Mouse (Mus musculus): ENCODE measurements around the gene Adam15.

Gene Adam15

DNA sequence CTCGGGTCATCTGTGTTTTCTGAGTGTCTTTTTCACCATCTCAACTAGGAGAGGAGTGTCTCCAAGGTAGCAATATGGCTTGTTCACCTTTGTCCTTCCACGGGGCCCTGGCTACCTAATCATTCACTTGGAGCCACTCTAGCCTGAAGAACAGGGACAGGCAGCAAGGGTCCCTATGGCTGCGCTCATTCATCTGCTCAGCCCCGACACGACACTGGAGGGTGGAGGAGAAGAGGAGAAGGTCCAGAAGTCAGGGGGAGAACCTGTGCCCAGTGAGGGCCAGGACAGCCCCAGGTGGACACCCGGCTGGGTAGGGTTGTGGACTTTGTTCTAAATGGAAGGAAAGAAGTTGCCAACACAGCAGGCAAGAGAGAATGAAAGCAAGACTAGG is 5.7 kb upstream of the Adam15 start:
- ATAC-seq (ENCODE audit: insufficient number of reproducible peaks, low FRiP score, low TSS enrichment): no peak

- ATAC-seq (ENCODE audit: insufficient number of reproducible peaks, low FRiP score, low TSS enrichment): peak; percentile 34; the same call in 1 of the 2 replicates
Observed at GRCm38 (mm10) chr3:89354816-89355511, 5.2 kb upstream of the Adam15 start.

DNA sequence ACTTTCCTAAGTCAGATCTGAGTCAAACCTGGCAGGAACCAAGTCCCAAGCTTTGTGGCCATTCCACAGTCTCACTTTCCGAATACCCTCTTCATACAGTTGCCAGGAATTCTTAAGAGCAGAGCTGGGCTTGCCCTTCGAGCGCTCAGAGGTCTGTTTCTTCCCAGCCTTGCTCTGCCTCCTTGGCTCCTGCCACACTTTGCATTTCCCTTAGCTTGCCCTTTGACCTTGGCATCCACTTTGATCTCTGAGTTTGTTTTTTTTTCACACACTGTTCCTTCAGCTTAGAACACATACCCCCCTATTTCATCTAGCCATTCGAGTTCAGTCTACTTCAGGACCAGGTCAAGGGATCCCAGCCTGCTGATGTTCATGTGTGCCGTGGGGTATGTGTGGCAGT is 1.5 kb upstream of the Adam15 start:
- ATAC-seq (ENCODE audit: insufficient number of reproducible peaks, low FRiP score, low TSS enrichment): no peak

DNA sequence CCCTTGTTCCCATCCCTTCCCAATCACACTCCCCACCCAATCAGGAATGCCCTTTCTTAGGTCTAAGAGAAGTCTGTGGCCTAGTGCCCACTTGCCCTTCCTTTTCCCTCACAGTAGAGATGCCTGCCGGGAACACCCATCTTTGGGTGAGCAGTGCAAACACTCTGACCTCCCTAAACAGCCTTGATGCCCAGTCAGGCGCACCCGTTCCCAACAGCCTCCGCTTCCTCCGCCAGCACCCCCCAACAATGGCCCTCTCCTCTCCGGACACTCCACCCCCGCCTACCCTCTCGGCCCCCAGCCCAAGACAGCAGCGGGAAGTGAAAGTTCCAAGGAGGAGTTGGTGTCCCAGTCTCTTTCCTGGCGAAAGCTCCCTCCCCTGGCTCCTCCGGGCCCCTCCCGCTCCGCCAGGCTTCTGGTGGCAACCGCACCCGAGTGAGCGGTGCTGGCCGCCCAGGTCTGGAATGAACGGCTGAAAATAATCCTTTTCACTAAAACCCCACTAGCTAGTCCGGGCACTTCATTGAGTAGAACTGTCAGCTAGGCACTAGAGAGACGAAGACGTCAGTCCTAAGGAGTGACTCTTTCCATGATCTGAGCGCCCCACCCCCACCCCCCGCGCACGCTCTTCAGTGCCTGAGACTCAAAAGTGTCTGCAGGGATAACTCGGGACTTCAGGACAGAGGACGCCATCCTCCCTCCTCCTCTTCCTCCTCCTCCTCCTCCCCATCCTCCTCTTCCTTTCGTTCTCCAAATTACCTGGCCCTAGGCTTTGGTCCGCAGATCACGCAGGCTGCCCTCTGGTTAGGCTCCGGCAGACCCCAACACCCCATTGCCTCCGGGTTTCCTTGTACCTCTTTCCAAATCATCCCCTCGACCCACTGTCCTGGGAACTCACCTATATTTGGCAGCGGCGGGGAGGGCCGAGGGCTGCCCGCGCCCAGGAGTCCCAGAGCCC is 606 bp downstream of the Adam15 start:
- ATAC-seq (ENCODE audit: insufficient number of reproducible peaks, low FRiP score, low TSS enrichment): 0 out of 2 replicates have a peak, but pooled peaks have one; percentile 13

GRCm38 (mm10) chr3:89347916-89348315 is 1.9 kb downstream of the Adam15 start:
- no peak for ATAC-seq (ENCODE audit: insufficient number of reproducible peaks, low FRiP score, low TSS enrichment)

- no peak for ATAC-seq (ENCODE audit: insufficient number of reproducible peaks, low FRiP score, low TSS enrichment)
Observed at GRCm38 (mm10) chr3:89346815-89347540, 2.8 kb downstream of the Adam15 start.

GRCm38 (mm10) chr3:89343279-89343678 is 6.5 kb downstream of the Adam15 start:
- no peak for ATAC-seq (ENCODE audit: insufficient number of reproducible peaks, low FRiP score, low TSS enrichment)

DNA sequence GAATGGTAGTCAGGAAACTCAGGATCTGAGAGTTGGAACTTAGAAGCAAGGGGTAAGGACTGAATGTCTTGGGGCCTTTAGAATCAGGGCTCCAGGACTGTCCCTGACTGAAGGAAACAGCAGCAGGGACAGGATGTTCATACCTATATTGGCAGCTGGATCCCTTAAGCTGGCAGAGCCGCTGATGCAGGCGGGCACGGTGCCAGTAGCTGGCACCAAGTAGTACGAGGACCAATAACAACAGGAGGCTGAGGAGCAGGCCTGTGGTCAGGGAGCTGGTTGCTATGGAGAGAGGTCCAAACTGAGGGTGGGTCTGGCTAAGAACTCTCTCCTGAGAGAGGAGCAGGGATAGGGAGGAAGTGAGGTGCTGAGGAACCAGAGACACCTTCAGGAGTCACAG is 8.0 kb downstream of the Adam15 start:
- ATAC-seq (ENCODE audit: insufficient number of reproducible peaks, low FRiP score, low TSS enrichment): no peak

- peak; percentile 56; the same call in 1 of the 2 replicates for ATAC-seq (ENCODE audit: insufficient number of reproducible peaks, low FRiP score, low TSS enrichment)
Observed at GRCm38 (mm10) chr3:89340465-89340864, 9.3 kb downstream of the Adam15 start.

- ATAC-seq (ENCODE audit: insufficient number of reproducible peaks, low FRiP score, low TSS enrichment): no peak
Observed at GRCm38 (mm10) chr3:89339416-89339815, 10.4 kb downstream of the Adam15 start.

DNA sequence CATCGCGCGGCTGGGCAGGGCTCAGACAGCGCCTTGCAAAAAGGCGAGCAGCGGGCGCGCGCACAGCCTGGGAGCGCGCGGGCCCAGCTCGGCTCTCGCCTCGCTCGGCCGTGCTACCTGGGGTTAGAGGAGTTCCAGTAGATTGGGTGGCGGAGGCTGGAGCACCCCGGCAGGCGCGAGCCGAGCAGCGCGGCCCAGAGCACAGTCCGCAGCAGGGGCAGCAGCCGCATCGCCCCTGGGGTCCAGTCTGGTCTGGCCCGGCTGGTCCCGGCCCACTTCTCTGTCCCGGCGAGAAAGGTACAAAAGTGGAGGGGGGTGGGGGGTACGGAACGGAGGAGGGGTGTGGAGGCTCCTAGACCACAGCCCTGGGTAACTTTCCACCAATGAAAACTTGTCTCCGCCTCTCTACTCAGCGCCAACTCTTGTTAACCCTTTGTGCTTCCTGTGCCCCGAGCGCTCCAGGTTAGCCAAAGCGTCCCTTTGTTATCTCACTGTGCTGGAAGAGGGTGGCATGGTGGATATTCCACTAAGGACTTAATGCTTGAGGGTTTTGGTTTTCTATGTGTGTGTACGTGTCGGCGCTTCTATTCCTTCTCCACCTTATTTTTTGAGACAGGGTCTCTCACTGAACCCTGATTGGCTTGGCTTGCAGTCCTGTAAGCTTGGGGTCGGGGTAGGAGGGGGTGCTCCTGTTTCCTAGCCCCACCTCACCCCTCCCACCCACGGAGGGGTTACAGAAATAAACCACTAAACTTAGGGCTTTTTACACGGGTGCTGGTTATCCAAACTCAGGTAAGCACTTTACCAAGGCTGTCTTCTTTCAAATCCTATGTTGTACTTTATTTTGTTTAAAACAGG is 11.8 kb downstream of the Adam15 start, which contains the start of gene Efna4:
Gene Efna4, minus strand, starts transcription at position 308 of the 858 bp plus-strand sequence.
- 0 out of 2 replicates have a peak, but pooled peaks have one; percentile 26 for ATAC-seq (ENCODE audit: insufficient number of reproducible peaks, low FRiP score, low TSS enrichment)

DNA sequence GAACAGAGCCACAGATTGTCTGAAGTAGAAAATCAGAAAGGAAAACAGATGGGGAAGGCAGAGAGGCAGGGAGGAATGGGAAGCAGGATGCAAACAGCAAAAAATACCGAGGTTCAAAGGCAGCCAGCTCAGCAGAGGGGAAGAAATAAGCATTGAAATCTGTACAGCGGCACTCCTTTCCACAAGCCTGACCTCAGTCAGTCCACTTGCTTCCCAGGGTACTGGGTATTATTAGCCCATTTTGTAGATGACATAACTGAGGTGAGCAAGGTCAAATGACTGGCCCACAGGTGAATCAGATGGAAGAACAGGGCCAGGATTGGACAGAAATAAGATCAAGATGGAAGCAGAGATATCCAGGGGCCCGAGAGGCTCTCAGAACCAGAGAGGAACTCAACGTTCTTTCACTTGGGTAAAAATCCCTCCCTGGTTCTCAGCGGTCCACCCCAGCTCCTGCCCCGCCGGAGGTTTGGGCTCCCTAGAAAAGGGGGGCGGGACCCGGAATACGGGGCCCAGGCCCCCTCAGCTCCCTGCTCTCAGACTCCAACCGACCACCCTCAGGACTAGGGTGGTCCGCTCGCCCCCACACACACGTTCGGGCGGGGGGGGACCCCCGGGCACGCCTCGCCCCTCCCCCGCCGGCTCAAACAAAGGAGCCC is 12.6 kb downstream of the Adam15 start:
- no peak for ATAC-seq (ENCODE audit: insufficient number of reproducible peaks, low FRiP score, low TSS enrichment)

GRCm38 (mm10) chr3:89336529-89336928 is 13.3 kb downstream of the Adam15 start:
- no peak for ATAC-seq (ENCODE audit: insufficient number of reproducible peaks, low FRiP score, low TSS enrichment)

- no peak for ATAC-seq (ENCODE audit: insufficient number of reproducible peaks, low FRiP score, low TSS enrichment)
Observed at GRCm38 (mm10) chr3:89333053-89333452, 16.7 kb downstream of the Adam15 start.

DNA sequence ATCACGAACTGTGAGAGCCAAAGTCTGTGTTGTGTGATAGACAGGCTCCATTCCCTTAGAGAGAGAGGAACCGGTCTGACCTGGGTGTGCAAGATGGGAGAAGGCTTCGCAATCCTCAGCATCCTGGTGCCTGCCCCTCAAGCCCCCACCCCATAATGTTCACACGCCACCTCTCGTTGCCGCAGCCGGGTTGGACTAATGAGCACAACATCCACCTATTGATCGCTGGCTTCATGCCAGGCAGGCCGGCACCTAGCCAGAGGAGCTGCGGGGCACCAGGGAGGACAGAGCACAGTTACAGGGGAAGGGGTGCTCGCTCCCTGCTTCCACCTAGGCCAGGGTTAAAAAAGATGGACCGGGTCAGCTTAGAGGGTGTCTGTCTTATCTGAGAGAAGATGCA is 17.3 kb downstream of the Adam15 start:
- no peak for ATAC-seq (ENCODE audit: insufficient number of reproducible peaks, low FRiP score, low TSS enrichment)

- no peak for ATAC-seq (ENCODE audit: insufficient number of reproducible peaks, low FRiP score, low TSS enrichment)
Observed at GRCm38 (mm10) chr3:89332013-89332412, 17.8 kb downstream of the Adam15 start.

DNA sequence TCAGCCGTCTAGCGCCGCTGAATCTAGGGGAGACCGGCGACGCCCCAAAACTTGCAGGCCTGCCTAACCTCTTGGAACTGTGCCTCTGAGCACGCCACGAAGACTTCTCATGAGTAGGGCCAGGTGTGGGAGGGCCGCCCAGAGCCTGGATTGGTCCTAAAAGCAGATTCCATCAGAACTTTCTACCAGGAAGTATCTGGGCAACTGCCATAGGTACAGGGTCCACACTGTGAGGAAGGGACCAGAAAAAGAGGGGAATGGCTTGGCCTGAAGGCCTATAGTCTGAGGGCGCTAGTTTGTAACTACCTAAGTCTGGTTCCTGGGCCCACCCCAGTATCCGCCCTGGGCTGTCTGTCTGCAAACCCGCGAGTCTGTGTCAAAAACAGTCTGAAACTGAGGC is 18.2 kb downstream of the Adam15 start:
- no peak for ATAC-seq (ENCODE audit: insufficient number of reproducible peaks, low FRiP score, low TSS enrichment)

GRCm38 (mm10) chr3:89330948-89331347 is 18.8 kb downstream of the Adam15 start:
- no peak for ATAC-seq (ENCODE audit: insufficient number of reproducible peaks, low FRiP score, low TSS enrichment)

GRCm38 (mm10) chr3:89330346-89330745 is 19.4 kb downstream of the Adam15 start:
- ATAC-seq (ENCODE audit: insufficient number of reproducible peaks, low FRiP score, low TSS enrichment): no peak

Data from cerebellum, adult (tissue).